Mouse (Mus musculus) liver, embryonic 14.5 days (tissue): ENCODE measurements around the gene Amn1. TPM values are rescaled to one million over a fixed set of nuclear protein-coding genes. Genes with fewer than 3 reads are reported as not detected.
"Not testable (repeated sequence)": the region's sequence is repeated elsewhere in the genome, so short reads cannot be mapped to it uniquely, and the experiment has no call there.

Source experiments
- ATAC-seq: fragments of 200-750 bp; cut with Nextera tagmentation; 2 replicates; pipeline ENCODE4 v1.8.0; 2017; ENCODE audit warnings: moderate number of reproducible peaks, mild to moderate bottlenecking, moderate library complexity; ENCODE audit not compliant: insufficient read depth
- DNase-seq, 3 experiments: peaks; one replicate each; pipeline ENCODE4 v3.0.0-alpha.2; 2012 to 2013; ENCODE audit warnings: low read depth in 3 of 3, low spot score in 3 of 3
- H3K27ac ChIP-seq: fragments of 300-500 bp; sonication (generic); 2 replicates; pipeline ENCODE4 v1.5.1; 2014; ENCODE audit warnings: moderate library complexity, mild to moderate bottlenecking, control low read depth, inconsistent platforms
- H3K27me3 ChIP-seq: fragments of 300-500 bp; sonication (generic); 2 replicates; pipeline ENCODE4 v1.6.1; 2014; ENCODE audit warnings: mild to moderate bottlenecking, low read length, moderate library complexity; ENCODE audit not compliant: control insufficient read depth, insufficient read depth
- H3K36me3 ChIP-seq: fragments of 300-500 bp; sonication (generic); replicated peaks from 2 replicates; pipeline ENCODE4 v1.6.1; 2014; ENCODE audit warnings: low read depth; ENCODE audit not compliant: control insufficient read depth, insufficient read depth
- H3K4me1 ChIP-seq, 2 experiments: fragments of 200-500 bp in 1 of 2; fragments of 300-500 bp in 1 of 2; sonication (generic) in 1 of 2; replicated peaks; 2 replicates each; pipeline ENCODE4 v1.6.1; 2012 to 2014; ENCODE audit warnings: antibody characterized with exemption in 1 of 2, inconsistent platforms in 1 of 2, low read length in 1 of 2; ENCODE audit not compliant: control insufficient read depth in 2 of 2, insufficient read depth in 2 of 2
- H3K4me2 ChIP-seq: fragments of 300-500 bp; sonication (generic); 2 replicates; pipeline ENCODE4 v1.6.1; 2014; ENCODE audit warnings: low read depth, mild to moderate bottlenecking, control low read depth, moderate library complexity
- H3K4me3 ChIP-seq, 2 experiments: fragments of 200-500 bp in 1 of 2; fragments of 300-500 bp in 1 of 2; sonication (generic) in 1 of 2; 2 replicates each; pipeline ENCODE4 v1.5.1; 2012 to 2014; ENCODE audit warnings: low read depth in 2 of 2, low read length in 2 of 2, mild to moderate bottlenecking in 2 of 2, control low read depth in 1 of 2, inconsistent platforms in 1 of 2, moderate library complexity in 1 of 2; ENCODE audit not compliant: insufficient read depth in 1 of 2
- H3K9ac ChIP-seq: fragments of 300-500 bp; sonication (generic); replicated peaks from 2 replicates; pipeline ENCODE4 v1.6.1; 2014; ENCODE audit warnings: mild to moderate bottlenecking, control low read depth, moderate library complexity
- H3K9me3 ChIP-seq: fragments of 300-500 bp; sonication (generic); 2 replicates; pipeline ENCODE4 v1.6.1; 2016; ENCODE audit warnings: low read length, mixed read lengths; ENCODE audit not compliant: control insufficient read depth
- CTCF ChIP-seq: IDR thresholded peaks from 2 replicates; pipeline ENCODE4 v1.5.1; 2016; ENCODE audit warnings: antibody characterized with exemption, low read depth, control low read depth
- EP300 ChIP-seq: IDR thresholded peaks from 2 replicates; pipeline ENCODE4 v1.6.1; 2016; ENCODE audit warnings: antibody characterized with exemption, low read depth
- WGBS: fragments of 180-500 bp; shearing (Covaris S2); extraction: QIAGEN DNeasy Blood & Tissue Kit; methylation state at CpG from one replicate; pipeline ENCODE4 v1.1.7; 2014; ENCODE audit not compliant: insufficient replicate concordance; 5-methylcytosine and 5-hydroxymethylcytosine counted together
- polyA plus RNA-seq, 2 experiments: library from polyadenylated mRNA; depleted of rRNA in 1 of 2; stranded (reverse) in 1 of 2; unstranded in 1 of 2; fragments of >200 nt; fragmentation: Nextera tagmentation in 1 of 2; extraction: Ambion mirVana in 1 of 2; gene quantifications; 2 replicates each; pipeline versions ENCODE4 v1.2.1 to v1.2.3; 2012 to 2014

The Amn1 gene
- polyA plus RNA-seq, 2 experiments, result 2.9 to 5.2 TPM

DNA sequence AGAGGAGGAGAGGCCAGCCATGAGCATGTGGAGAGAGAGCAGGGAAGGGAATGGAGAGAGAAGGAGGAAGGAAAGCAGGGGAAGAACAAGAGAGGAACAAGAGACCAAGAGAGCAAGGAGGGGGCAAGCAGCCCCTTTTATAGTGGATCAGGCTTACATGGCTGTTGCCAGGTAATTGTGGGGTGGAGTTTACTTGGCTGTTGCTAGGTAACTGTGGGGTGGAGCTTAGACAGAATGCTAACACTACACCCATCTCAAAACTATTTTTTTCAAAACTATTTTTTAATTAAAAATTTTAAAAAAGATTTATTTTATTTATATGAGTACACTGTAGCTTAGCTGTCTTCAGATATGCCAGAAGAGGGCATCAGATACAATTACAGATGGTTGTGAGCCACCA, 10.1 kb upstream of the Amn1 start:
- H3K27ac ChIP-seq, result no peak overlapping the region
- H3K9ac ChIP-seq, result no peak overlapping the region
- peaks cover 9 to 12% of the 10 kb centered on the region in 2 experiments for H3K4me1 ChIP-seq
- TF ChIP-seq EP300 (no peak), CTCF (no peak)
- H3K27me3 ChIP-seq, result no peaks in the 10 kb centered on the region
- H3K4me3 ChIP-seq, result no peak overlapping the region
- DNase-seq (no peak), ATAC-seq (peak; percentile 51)
- no peaks in the 10 kb centered on the region for H3K36me3 ChIP-seq
- H3K9me3 ChIP-seq, result no peaks in the 10 kb centered on the region
- H3K4me2 ChIP-seq, result no peak overlapping the region

DNA sequence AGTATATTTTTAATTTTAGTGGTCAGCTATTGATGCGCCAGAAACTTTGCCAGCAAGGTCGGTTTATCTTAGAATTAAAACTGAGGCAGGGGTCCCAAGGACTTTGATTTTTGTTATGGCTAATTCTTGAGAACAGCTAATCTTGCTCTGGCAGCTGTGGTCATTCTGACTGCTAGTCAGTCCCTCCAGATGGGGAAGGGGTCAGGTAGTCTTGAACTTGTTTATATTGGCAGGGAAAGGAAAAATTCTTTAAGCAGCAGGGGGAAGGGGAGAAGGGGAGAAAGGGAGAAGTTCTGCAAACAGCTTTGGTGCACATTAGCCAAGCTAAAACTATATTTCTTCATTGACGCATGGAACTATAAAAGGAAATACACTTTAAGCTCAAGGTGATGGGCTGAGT, 8.6 kb upstream of the Amn1 start:
- H3K9me3 ChIP-seq, result no peaks in the 10 kb centered on the region
- 59% methylated on average over 3 of the region's 3 CpGs for WGBS
- ATAC-seq (no peak), DNase-seq (no peak)
- H3K9ac ChIP-seq, result no peak overlapping the region
- no peaks in the 10 kb centered on the region for H3K27me3 ChIP-seq
- no peak overlapping the region for H3K4me2 ChIP-seq
- no peaks in the 10 kb centered on the region for H3K36me3 ChIP-seq
- no peak for TF ChIP-seq CTCF
- TF ChIP-seq EP300, result no peak
- H3K4me1 ChIP-seq, result peaks cover 21 to 24% of the 10 kb centered on the region in 2 experiments
- H3K4me3 ChIP-seq, result no peak overlapping the region
- no peak overlapping the region for H3K27ac ChIP-seq

DNA sequence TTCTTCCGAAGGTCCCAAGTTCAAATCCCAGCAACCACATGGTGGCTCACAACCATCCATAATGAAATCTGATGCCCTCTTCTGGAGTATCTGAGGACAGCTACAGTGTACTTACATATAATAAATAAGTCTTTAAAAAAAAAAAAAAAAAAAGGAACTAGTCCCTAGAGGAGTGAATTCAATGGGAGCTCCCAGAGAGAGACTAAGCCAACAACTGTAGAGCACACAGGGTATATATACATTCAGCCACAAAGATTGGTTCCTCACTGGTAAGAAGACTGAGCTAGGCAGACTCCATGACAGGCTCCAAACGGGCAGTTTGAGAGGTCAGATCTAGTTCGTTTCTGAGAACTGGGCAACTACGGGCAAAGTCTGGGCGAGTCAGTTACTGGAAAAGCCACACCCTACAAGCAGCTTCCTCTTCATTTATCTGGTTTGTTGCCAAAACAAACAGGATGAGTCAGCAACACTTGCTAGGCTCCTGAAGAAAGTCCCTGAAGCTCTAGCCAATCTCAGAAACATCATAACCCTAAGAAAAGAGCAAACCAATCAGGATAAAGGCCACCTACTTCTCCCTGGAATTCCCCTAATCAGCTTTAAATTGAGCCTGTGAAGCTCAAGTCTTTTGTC, 4.9 kb upstream of the Amn1 start:
- peak; percentile 94 to 99 (median 94) for DNase-seq
- no peak for TF ChIP-seq CTCF
- TF ChIP-seq EP300, result peak; percentile 81
- H3K36me3 ChIP-seq, result no peaks in the 10 kb centered on the region
- H3K27ac ChIP-seq, result peak overlapping the region; percentile 86
- H3K4me1 ChIP-seq, result peaks cover 31% of the 10 kb centered on the region in 2 experiments
- no peaks in the 10 kb centered on the region for H3K27me3 ChIP-seq
- WGBS, result 21% methylated on average over 5 of the region's 5 CpGs
- H3K4me2 ChIP-seq, result peak overlapping the region; percentile 62
- peak; percentile 82 for ATAC-seq
- H3K9ac ChIP-seq, result peak overlapping the region; percentile 61
- H3K4me3 ChIP-seq, result no peak overlapping the region
- H3K9me3 ChIP-seq, result no peaks in the 10 kb centered on the region

DNA sequence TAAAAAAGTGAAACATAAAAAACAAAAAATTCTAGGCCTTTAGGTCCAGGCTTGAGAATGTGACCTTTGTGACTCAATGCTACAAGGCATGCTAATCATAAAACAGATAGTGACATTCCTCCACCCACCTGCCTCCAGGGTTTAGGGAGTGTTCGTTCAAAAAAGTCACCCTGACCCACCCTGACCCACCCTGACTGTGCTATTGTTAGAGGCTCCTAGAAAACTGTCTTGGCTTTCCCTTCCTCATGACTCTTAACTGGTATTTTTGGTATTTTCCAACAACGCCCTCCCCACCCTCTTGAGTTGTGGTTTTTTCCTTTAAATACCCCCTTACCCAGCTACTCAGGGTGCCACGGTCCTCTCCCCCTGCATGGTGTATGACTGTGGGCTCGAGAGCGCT, 3.4 kb upstream of the Amn1 start:
- H3K4me2 ChIP-seq, H3K9me3 ChIP-seq, H3K27me3 ChIP-seq, H3K36me3 ChIP-seq, DNase-seq, H3K4me3 ChIP-seq, H3K27ac ChIP-seq, ATAC-seq, H3K9ac ChIP-seq: not testable (repeated sequence)
- peaks cover 38 to 40% of the 10 kb centered on the region in 2 experiments for H3K4me1 ChIP-seq
- WGBS, result 76% methylated on average over 5 of the region's 5 CpGs

DNA sequence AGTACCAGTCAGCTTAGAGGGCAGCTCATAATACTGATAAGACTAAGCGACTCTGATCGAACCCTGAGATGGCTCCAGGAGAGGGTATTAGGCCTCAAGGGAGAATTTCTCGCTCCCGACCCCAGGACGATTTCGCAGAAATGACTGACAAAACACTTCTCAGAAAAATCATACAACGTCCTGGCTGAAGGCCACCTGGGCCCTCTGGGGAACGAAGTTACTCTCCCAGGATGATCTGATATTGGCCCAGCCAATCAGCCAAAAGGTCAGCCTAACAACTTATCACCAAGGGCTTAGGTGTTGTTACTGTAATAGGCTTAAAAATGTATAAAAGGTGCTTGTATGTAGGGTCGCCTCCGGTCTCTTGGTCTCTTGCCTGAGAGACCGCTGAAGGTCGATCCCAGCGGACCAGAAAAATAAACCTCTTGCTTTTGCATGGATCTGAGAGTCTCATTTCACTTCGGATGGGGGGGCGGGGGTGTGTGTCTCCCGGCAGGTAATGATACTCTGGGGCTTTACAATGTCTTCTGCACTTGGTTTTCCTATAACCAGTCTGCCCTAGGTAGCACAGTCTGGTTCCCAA, 919 bp upstream of the Amn1 start:
- Histone ChIP-seq H3K27ac (no peak overlapping the region; the same call in 1 of the 2 replicates), H3K9me3 (no peaks in the 10 kb centered on the region), H3K36me3 (no peaks in the 10 kb centered on the region), H3K4me3 (peak overlapping the region in 1 of 2 experiments; percentile 90; a peak in 1 of 4 replicates), H3K4me1 (peaks cover 34 to 37% of the 10 kb centered on the region in 2 experiments), H3K9ac (peak overlapping the region; percentile 20), H3K27me3 (no peaks in the 10 kb centered on the region), H3K4me2 (peak overlapping the region; percentile 85)
- ATAC-seq (no peak), DNase-seq (no peak)
- WGBS, result 82% methylated on average over 16 of the region's 16 CpGs
- TF ChIP-seq CTCF (no peak), EP300 (no peak)
